Mouse (Mus musculus) hindbrain, embryonic 14.5 days (tissue): ENCODE measurements around the gene Tomm70a. TPM values are rescaled to one million over a fixed set of nuclear protein-coding genes. Genes with fewer than 3 reads are reported as not detected.

ENCODE experiments used
- ATAC-seq: fragments of 200-750 bp; cut with Nextera tagmentation; 2 replicates; pipeline ENCODE4 v1.8.0; 2017; ENCODE audit warnings: moderate number of reproducible peaks, mild to moderate bottlenecking, moderate TSS enrichment, moderate library complexity; ENCODE audit not compliant: low FRiP score
- DNase-seq: peaks from one replicate; pipeline ENCODE4 v3.0.0-alpha.2; 2015; ENCODE audit warnings: low spot score
- H3K27ac ChIP-seq: fragments of 300-500 bp; sonication (generic); 2 replicates; pipeline ENCODE4 v1.5.1; 2014; ENCODE audit warnings: mild to moderate bottlenecking, moderate library complexity
- H3K27me3 ChIP-seq: fragments of 300-500 bp; sonication (generic); 2 replicates; pipeline ENCODE4 v1.6.1; 2014; ENCODE audit warnings: mild to moderate bottlenecking, low read length, mixed read lengths; ENCODE audit not compliant: control insufficient read depth, insufficient read depth
- H3K36me3 ChIP-seq: fragments of 300-500 bp; sonication (generic); replicated peaks from 2 replicates; pipeline ENCODE4 v1.6.1; 2014; ENCODE audit not compliant: control insufficient read depth, insufficient read depth
- H3K4me1 ChIP-seq: fragments of 300-500 bp; sonication (generic); replicated peaks from 2 replicates; pipeline ENCODE4 v1.6.1; 2014; ENCODE audit warnings: antibody characterized with exemption, low read length, mixed read lengths; ENCODE audit not compliant: control insufficient read depth, insufficient read depth
- H3K4me2 ChIP-seq: fragments of 300-500 bp; sonication (generic); replicated peaks from 2 replicates; pipeline ENCODE4 v1.6.1; 2014; ENCODE audit warnings: mild to moderate bottlenecking, moderate library complexity
- H3K4me3 ChIP-seq: fragments of 300-500 bp; sonication (generic); replicated peaks from 2 replicates; pipeline ENCODE4 v1.5.1; 2014; ENCODE audit warnings: mild to moderate bottlenecking, low read length
- H3K9ac ChIP-seq: fragments of 300-500 bp; sonication (generic); 2 replicates; pipeline ENCODE4 v1.6.1; 2014
- H3K9me3 ChIP-seq: fragments of 300-500 bp; sonication (generic); 2 replicates; pipeline ENCODE4 v1.6.1; 2016; ENCODE audit warnings: low read length; ENCODE audit not compliant: control insufficient read depth
- WGBS: fragments of 180-500 bp; shearing (Covaris S2); extraction: QIAGEN DNeasy Blood & Tissue Kit; methylation state at CpG from one replicate; pipeline ENCODE4 v1.1.7; 2014; 5-methylcytosine and 5-hydroxymethylcytosine counted together
- polyA plus RNA-seq: library from polyadenylated mRNA; unstranded; fragments of >200 nt; fragmentation: Nextera tagmentation; extraction: Ambion mirVana; gene quantifications from 2 replicates; pipeline ENCODE4 v1.2.1, GENCODE M21; 2014

Tomm70a gene
- polyA plus RNA-seq, 1 experiment from 2014 or later: 87.9 TPM

- H3K9me3 ChIP-seq: no peaks in the 10 kb centered on the region
- no peak overlapping the region for H3K9ac ChIP-seq
- peaks cover 22% of the 10 kb centered on the region for H3K36me3 ChIP-seq
- WGBS: 67% methylated on average over 3 of the region's 3 CpGs
- H3K27ac ChIP-seq: no peak overlapping the region
- no peak for ATAC-seq
- DNase-seq: no peak
- no peak overlapping the region for H3K4me2 ChIP-seq
- H3K4me1 ChIP-seq: no peaks in the 10 kb centered on the region
- no peaks in the 10 kb centered on the region for H3K27me3 ChIP-seq
- no peak overlapping the region for H3K4me3 ChIP-seq
Observed at GRCm38 (mm10) chr16:57197281-57197680, 75.8 kb downstream of the Tomm70a start.

Other genes starting within 250 kb of the Tomm70a start
- gene Tmem45a, start 235.5 kb upstream of the Tomm70a start, polyA plus RNA-seq: 7.8 and 9.8 TPM in 2 replicates
- 0.31 and 0.77 TPM in 2 replicates for gene Lnp1, start 193.6 kb upstream of the Tomm70a start, polyA plus RNA-seq
- gene Tmem45a2, start 50.3 kb upstream of the Tomm70a start, polyA plus RNA-seq: 0.16 and 0.20 TPM in 2 replicates
- gene Nit2, start 45.6 kb downstream of the Tomm70a start, polyA plus RNA-seq: 49.1 and 50.3 TPM in 2 replicates
- gene Tbc1d23, start 109.8 kb downstream of the Tomm70a start, polyA plus RNA-seq: 39.8 and 41.4 TPM in 2 replicates
- 0.17 and 0.43 TPM in 2 replicates for gene Tmem30c, start 171.2 kb downstream of the Tomm70a start, polyA plus RNA-seq
- gene Filip1l, start 231.4 kb downstream of the Tomm70a start, polyA plus RNA-seq: 2.8 and 3.4 TPM in 2 replicates